Mouse (Mus musculus) CH12F3 (cell line): ENCODE measurements around the gene Fam102b.

Source experiments
- in situ Hi-C: fragments of 300-500 bp; cut with MboI; formaldehyde crosslinking; loops from 2 replicates; pipeline ENCODE4 v1.14.3; 2020; ENCODE audit warnings: low sequenced_read_pairs

Gene Fam102b

GRCm38 (mm10) chr3:108963278-108963677 lies 64.1 kb downstream of the Fam102b start:
- in situ Hi-C loops: no loop called here

DNA sequence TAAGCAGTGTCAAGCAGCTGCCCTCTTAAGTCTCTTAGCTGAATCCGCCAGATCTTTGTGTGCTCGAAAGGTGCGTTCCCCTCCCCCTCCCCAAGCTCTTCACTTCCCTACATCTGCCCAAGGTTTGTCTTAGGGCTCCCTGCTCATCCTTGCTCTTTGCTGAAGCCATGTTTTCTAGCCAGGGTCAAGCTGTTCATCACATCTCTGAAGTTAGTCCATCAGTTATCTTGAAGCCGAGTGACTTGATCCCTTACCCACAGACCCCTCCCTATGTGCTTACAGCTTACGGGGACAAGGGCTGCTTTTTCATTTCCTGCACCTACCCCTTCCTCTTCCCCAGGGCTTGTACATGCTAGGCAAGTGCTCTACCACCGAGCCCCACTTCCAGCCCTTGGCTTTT lies 65.8 kb downstream of the Fam102b start:
- in situ Hi-C loops: no loop called here

DNA sequence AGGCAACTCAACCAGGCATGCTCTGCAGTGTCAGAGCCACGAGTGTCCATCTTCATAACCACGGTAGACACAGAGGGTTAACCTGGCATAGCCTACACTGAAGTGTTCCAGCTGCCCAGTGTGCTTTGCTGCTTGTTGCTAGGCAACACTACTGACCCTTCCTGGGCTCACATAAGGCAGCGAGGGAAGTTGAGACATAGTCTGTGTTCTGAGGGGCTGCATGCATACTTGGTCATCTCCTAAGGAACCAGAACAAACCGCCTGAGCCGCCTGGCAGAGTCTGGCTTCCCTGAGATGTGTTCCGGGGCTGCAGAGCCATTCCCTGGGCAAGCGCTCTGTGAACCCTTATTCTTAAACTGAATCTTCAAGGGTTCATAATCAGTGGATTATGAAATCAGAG lies 66.2 kb downstream of the Fam102b start:
- in situ Hi-C loops: no loop called here

- in situ Hi-C loops: no loop called here
Measured at GRCm38 (mm10) chr3:108959680-108960295, 67.6 kb downstream of the Fam102b start.

DNA sequence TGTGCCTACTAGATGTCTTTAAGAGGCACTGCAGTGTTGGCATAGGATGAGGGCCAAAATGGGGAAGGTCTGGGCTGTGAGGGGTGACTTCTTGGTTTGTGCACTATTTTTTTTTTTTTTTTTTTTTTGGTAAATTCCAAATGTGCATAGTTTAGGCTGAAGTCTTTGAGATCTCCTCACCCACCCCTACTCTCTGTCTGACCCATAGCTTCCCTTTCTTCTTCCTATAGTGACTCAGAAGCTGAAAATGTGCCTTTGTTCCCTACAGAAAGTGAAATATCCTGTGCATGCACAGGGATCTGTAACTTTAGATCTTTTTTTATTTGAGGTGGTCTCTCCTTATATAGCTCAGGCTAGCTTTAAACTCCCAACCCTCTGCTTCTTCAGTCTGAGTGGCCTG lies 69.4 kb downstream of the Fam102b start:
- in situ Hi-C loops: no loop called here

GRCm38 (mm10) chr3:108940996-108941395 lies 86.4 kb downstream of the Fam102b start:
- in situ Hi-C loops: no loop called here

DNA sequence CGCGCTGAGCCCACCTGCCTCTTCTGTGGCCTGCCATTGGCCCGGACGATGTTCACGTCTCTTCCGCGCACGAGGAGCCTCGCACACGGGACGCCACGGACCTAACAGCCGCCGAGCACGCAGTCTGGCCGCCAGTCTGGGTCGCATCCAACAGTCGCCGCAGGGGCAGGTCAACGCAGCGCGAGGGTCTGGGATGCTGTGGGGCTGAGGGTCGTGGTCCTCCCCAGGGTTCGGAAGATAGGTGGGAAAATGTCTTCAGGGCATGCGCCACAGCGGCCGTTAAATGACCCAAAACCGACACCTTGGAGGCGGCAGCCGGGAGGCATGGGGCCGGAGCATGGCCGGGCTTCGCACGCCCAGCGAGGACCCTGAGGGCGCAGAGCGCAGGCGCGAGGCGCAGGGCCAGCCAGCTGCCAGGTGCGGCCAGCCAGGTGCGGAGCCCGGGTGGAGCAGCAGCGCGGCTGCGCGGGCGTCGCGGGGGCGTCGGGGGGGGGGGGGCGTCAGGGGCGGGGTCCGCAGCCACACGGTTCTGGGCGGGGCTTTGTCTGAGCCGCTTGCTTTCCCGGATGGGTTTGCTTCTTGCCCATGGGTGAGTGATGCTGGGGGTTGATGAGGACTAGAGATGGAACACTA lies 87.3 kb downstream of the Fam102b start, which contains the start of gene Gm9857:
Gene Gm9857 (minus strand): TSS at position 445 of the 633 bp plus-strand sequence.
- in situ Hi-C loops: no loop called here

DNA sequence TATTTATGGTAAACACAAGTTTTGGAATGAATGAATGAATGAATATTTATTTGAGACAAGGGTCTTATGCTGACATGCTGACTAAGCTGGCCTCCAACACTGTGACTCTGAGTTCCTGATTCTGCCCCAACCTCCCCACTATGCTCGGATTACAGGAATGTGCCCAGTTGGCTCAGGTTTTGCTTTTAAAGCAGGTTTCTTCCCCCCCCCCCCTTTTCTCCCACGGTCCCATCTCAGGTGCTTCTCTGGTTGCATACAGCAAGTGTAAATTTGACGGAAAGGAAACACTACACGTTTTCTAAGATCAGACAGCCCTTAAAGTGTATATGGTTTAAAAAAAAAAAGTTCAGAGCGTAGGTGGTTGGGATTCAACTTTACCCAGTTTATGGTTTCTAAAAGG lies 87.8 kb downstream of the Fam102b start, which contains the start of gene Henmt1:
Gene Henmt1 (plus strand): TSS at position 301 of the 400 bp plus-strand sequence.
- in situ Hi-C loops: no loop called here

- in situ Hi-C loops: no loop called here
Measured at GRCm38 (mm10) chr3:108938691-108939090, 88.7 kb downstream of the Fam102b start.

GRCm38 (mm10) chr3:108933557-108933956 lies 93.8 kb downstream of the Fam102b start:
- in situ Hi-C loops: no loop called here

DNA sequence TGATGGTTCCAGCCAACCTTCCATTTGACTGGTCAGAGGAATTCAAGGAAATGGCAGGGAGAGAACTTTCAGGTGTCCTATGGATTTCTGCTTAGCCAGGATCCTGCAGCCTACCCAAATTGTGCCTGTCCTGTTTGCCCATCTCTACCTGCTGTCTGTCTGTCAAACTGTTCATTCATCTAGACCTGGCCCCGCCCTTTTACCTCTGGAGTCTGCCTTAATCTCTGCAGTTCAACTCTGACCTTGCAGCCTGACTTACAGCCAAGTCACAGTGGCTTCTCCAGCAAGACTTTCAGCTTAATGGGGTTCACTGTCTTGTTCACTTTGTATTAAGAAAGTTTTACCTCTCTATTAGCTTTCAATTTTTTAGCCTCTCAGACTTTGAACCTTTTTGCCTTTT lies 101.1 kb downstream of the Fam102b start:
- in situ Hi-C loops: no loop called here

GRCm38 (mm10) chr3:108925677-108926076 lies 101.7 kb downstream of the Fam102b start:
- in situ Hi-C loops: no loop called here

DNA sequence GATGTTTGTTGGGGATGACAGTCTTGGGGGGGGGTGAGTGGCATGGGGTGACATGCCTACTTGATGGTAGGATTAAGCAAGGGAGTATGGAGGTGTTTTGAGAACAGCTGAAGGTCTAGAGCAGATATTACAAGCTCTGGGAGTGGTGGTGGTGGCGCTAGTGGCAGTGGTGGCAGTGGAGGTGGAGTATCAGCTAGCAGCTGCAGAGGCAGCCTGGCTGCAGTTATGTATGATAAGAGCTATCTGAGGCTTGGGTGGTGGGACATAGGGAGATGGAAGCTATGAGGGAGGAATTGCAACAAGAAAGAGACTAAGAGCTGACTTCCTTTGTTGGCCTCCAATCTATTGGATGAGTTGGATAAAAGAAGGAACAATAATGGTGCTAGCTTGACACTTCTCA lies 105.6 kb downstream of the Fam102b start:
- in situ Hi-C loops: no loop called here
